Mouse (Mus musculus) heart, postnatal 36 days (tissue): ENCODE data around the gene Nlrp10. TPM values are rescaled to one million over a fixed set of nuclear protein-coding genes. Genes with fewer than 3 reads are reported as not detected.

ENCODE experiments used
- DNase-seq, 2 experiments: peaks; one replicate each; pipeline ENCODE4 v3.0.0; 2021 to 2022
- intact Hi-C: fragments of 180-260 bp; cut with DNase I; formaldehyde crosslinking; loops from one replicate; pipeline ENCODE4 v1.15.1; 2025
- total RNA-seq, 2 experiments: library from RNA; stranded (reverse); gene quantifications; 2 replicates each; pipeline ENCODE4 v1.2.3; 2021

Nlrp10 gene
- total RNA-seq, 2 experiments from 2014 or later: 21.6 to 22.4 TPM

DNA sequence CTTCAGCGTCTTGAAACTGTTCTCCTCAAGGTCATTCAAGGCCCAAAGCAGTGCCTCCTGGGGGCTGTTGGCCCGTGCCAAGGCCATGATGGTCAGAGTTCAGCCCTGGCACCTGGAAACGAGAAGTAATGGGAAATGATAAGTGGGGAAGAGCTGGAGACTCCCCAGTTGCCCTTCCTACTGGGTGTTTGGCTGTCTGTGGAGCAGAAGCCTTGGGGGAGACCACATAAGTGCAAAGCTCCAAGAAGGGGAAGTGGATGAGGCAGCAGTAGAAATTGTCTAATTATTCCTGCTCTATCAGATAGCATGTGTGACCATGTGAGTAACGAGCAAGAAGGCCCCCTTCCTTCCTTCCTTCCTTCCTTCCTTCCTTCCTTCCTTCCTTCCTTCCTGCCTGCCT lies 2.9 kb downstream of the Nlrp10 start:
- intact Hi-C loops: no loop called here
- DNase-seq: no peak

DNA sequence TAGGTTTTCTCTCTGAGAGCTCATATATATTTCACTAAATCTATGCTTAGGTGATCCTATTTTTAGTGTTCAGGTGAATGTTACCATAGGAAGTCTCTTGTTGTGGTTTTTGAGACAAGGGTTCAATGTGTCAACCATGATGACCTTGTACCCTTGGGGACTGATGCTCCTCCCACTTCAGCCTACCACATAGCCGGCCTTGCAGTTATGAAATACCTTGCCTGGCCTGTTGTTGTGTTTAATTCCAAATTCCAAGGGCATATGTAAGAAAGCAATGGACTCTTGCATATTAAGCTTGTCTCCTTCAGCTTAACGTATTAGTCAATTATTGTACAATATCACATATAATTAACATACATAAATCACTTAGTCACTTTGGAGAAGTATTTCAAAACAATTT lies 26.0 kb downstream of the Nlrp10 start:
- no peak for DNase-seq
- intact Hi-C loops: no loop called here

DNA sequence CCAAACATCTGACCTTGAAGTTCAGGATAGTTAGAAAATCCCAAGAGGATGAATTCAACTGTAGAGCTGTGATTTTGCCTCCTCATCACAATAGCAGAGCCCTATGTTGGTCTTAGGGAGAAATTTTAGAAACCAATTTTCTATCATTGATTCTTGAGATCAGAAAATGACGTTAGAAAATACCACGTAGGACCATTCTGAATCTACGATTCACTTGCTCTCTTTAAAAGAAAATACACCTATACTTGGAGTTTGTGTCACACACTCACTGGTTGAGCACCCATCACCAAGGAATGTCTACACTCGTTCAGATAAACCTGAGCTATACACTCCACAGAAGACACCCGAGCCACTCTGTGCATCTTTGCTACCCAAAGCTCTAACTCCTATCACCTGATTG lies 35.7 kb downstream of the Nlrp10 start, which contains the start of gene Olfr519:
Gene Olfr519, minus strand, starts transcription at position 101 of the 400 bp plus-strand sequence.
- intact Hi-C loops: no loop called here
- DNase-seq: no peak

- intact Hi-C loops: no loop called here
- DNase-seq: no peak
These were observed 45.1 kb downstream of the Nlrp10 start, which contains the start of gene Olfr518 for GRCm38 (mm10) chr7:108884906-108885305. Gene Olfr518 (minus strand): TSS chr7:108885006.

DNA sequence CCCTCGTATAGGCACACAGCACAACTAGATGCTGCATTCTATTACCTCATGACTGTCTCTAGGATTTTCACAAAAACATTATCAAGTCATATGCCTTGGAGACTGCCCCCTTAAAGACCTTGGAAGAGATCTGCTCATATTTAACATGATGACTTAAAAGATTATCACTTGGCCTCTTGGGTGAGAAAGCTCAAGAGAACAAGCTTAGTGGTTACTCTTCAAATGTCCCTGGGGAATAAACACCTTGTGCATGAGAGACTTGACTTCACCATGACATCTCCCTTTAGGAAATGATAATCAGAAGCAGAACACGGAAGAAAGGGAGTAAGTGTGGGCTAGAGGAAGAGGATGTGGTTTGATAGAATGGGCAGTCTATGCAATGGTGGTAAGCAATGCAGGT lies 57.7 kb downstream of the Nlrp10 start, which contains the start of gene Olfr517:
Gene Olfr517, minus strand, starts transcription at position 101 of the 400 bp plus-strand sequence.
- DNase-seq: no peak
- intact Hi-C loops: no loop called here

Other genes with a start within 250 kb of the Nlrp10 start
- not detected for gene Olfr512, start 216.9 kb downstream of the Nlrp10 start, total RNA-seq
- gene Olfr513, start 179.2 kb downstream of the Nlrp10 start, total RNA-seq: not detected
- gene Olfr514, start 104.2 kb downstream of the Nlrp10 start, total RNA-seq: not detected
- gene Olfr516, start 79.6 kb downstream of the Nlrp10 start, total RNA-seq: not detected
- not detected for gene Olfr517, start 57.8 kb downstream of the Nlrp10 start, total RNA-seq
- gene Olfr518, start 45.2 kb downstream of the Nlrp10 start, total RNA-seq: not detected
- not detected for gene Olfr519, start 35.8 kb downstream of the Nlrp10 start, total RNA-seq
- gene Eif3f, start 4.2 kb upstream of the Nlrp10 start, total RNA-seq: 10 to 100 TPM; 90.4 to 91.4 TPM
- gene Tub, start 20.2 kb upstream of the Nlrp10 start, total RNA-seq: under 1 TPM; 0.14 to 0.67 TPM
- under 1 TPM; 0.87 to 0.97 TPM for gene Ric3, start 153.2 kb upstream of the Nlrp10 start, total RNA-seq
- gene Lmo1, start 245.0 kb upstream of the Nlrp10 start, total RNA-seq: 1 to 10 TPM; 2.4 to 3.1 TPM